Mouse (Mus musculus): ENCODE measurements around the gene Lrrc1. TPM values are rescaled to one million over a fixed set of nuclear protein-coding genes. Genes with fewer than 3 reads are reported as not detected.
"Not testable (repeated sequence)": the region's sequence is repeated elsewhere in the genome, so short reads cannot be mapped to it uniquely, and the experiment has no call there.

The Lrrc1 gene
- 10 to 100 TPM; 12.8 to 15.1 TPM for total RNA-seq (2021)
- long read RNA-seq, experiment 1, transcript Lrrc1-205 (14 exons, 3,121 nt): major isoform, 13 of 16 reads
- long read RNA-seq, experiment 1, partial matches to known transcripts: 1 of 16 reads
- long read RNA-seq, experiment 1, other reads (novel, unspliced or antisense): 2 of 16 reads
- long read RNA-seq, experiment 2, partial matches to known transcripts: 0 of 2 reads
- long read RNA-seq, experiment 2, other reads (novel, unspliced or antisense): 1 of 2 reads

DNA sequence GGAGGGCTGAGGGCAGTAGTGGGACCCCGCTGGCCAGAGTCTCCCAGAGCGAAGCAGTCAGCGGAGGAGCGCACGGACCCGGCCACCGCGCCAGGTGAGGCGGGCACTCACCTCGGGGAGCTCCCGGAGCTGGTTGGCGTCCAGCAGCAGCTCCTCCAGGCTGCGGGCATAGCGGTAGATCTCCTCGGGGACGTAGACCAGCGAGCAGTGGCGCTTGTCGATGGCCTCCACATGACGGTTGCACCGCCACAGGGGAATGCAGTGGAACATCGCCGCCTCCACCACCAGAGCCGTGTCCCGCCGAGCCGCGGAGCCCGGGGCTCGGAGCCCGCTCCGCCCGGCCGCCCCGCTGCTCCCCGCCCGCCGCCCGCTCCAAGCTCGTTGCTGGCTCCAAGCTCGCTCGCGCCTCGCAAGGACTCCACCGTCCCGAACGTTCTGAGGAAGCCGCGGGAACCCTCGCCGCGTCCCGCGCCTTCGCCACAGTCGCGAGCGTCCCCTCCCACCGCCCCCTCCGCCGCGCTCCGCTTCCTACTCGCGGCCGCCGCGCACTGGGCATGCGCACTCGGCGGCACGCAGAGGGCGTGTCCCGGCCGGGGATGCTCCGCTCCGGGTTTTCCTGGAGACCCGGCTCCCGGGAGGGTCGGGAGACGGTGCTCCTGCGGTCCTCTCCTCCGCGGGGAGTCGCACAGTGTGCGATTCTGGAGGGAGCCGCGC lies at the start of gene Lrrc1:
Gene Lrrc1 (minus strand): TSS at position 517 of the 714 bp plus-strand sequence.
- peak; percentile 91 to 93 for DNase-seq

DNA sequence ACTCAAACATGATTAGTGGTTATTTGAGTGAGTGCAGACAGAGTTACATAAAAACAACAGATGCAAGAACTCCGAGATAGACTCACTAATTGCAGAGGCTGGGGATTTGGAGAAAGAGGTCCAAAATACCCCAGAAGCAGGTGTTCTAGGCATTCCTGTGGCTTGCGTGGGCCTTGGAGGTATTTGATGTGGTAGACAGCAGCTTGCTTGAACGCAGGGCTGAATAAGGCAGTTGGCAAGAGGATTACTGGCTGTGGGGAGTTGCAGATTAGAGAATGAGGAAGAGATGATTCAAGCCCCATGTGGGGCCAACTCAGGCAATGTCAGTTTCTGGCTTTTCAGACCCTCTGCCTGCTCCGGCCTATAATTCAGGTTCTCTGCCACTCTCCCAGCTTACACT lies 47.8 kb upstream of the Lrrc1 start:
- DNase-seq: no peak

DNA sequence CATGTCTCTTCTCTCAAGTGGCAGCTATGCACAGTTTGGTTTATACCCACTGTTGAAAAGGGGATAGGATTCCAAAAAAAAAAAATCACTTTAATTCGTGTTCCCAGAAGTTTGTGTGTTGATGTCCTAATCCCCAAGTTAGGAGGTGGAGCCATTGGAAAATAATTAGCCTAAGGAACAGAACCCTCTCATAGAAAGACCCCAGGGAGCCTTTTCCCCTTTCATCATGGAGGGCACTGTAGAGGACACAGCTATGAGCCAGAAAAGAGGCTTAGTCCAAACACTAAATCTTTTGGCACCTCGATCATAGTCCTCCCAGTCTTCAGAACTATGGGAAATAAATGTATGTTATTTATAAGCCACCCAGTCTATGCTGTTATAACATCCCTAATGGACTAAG lies 44.8 kb upstream of the Lrrc1 start:
- no peak for DNase-seq

DNA sequence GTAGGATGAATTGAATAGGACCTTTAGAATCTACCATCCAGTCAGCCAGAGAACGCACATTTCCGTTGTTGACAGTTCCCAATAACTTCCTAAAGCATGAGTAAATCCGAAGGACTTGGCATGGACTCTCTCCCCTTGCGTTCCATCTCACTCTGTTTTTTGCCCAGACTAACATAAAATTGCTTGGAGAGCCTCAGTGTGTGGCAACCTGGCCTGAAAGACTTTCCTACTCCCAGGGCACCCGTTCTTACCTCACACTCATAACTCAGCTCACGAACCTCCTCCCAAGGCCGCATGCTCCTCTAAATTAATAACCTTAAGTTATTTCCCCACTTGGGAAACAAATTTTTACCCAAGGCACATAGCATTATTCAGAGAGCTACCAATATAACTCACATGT lies 42.9 kb upstream of the Lrrc1 start:
- no peak for DNase-seq

DNA sequence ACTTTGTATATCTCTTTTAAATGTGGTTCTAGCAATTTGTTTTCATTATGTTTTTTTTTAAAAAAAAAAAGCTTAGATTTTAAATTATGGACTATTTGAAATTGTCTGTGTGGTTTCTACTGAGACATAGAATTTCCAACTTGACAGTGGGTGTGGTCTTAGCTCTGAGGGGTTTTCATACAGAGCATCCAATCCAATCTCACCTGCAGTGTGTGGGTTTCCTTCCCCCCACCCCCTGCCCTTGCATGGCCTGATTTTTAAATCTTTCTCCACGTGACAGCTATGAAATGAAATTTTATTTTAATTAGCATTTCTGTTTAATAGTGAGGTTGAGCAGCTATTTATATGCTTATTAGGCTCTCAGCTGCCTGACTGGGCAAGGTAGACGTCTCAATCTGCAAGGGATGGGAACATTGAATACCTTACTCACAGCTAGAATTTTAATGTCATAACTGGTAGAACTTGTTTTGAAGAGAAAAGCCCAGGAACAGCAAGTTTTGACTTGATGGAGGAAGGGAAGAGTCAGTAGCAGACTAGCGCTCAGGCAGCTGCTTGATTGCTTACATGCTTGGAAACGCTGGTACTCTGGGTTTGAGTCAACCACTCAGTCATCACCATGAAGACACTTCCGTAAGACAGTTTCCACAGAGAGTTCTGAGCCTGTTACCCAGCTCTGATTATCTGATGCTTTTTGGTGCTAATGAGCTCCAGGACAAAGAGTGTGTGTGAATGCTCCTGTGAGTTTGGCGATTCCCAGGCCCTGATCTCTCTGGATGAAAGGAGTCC lies 42.3 kb upstream of the Lrrc1 start:
- no peak for DNase-seq

DNA sequence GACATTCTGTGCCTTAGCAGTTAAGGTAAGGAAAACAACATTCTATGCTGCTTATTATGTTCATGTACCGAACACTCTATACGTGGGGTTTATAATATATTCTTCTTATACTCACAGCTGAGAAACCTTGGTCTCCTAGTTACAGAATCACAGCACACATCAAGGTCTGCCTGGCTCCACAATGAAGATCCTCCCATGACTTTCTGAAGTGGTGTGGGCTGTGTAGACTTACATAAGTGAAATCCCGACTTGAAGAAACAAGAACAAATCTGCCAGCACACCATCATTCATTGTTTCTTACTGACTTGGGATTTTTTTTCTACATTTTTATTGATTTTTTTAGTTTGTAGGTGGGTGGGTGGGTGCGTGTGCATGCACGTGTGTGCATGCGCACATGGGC lies 40.1 kb upstream of the Lrrc1 start:
- DNase-seq: no peak

DNA sequence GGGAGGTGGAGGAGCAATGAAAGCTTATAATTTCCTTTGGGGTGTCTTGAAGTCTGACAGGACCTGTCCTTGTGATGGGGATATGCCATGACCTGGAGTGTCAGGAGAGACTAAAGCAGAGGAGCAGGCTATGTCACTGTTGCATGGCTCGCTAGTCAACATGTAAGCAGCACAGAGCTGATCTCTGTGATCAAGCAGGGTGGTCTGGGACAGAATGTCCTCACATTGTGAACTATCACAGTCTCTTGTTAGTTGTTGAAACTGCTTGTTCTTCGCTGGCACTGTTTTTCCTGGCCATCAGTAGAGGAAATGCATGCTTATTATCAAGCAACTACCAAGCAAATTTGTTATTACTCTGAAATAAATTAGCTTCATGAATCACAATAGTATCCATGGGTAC lies 38.6 kb upstream of the Lrrc1 start:
- DNase-seq: no peak

DNA sequence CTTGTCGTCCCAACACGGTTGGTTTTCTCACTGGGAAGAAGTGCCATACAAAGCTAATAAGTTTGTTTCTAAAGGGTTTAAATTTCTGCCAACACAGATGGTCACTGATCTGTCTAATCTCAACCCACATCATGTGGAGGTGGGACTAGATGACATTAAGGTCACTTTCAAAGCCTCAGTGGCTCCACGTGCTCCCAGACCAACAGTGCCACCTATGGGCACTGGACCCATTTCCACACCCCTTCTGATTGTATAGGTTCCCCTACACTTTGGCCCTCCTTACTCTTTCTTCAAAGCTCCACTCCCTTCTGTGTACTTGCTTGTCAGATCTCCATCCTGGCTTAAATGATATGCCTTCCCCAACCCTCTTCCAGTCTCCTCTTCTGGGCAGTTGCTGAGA lies 35.2 kb upstream of the Lrrc1 start:
- DNase-seq: peak in 1 of 2 experiments; percentile 29

DNA sequence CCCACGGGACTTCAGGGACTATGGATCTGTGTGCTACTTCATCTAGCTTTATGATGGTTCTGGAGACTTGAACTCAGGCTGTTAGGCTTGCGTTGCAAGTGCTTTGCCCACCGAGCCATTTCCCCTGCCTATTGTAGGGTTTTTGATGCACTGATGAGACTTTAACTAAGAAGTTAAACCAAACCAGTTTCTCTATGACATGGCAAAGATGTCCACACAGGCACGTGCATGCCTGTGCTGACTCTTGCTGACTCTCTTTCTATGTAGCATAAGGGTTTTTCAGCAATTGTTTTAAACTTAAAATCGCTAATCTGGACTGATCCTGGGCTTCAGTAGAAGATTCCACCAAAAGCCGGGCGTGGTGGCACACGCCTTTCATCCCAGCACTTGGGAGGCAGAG lies 33.3 kb upstream of the Lrrc1 start:
- DNase-seq: no peak

DNA sequence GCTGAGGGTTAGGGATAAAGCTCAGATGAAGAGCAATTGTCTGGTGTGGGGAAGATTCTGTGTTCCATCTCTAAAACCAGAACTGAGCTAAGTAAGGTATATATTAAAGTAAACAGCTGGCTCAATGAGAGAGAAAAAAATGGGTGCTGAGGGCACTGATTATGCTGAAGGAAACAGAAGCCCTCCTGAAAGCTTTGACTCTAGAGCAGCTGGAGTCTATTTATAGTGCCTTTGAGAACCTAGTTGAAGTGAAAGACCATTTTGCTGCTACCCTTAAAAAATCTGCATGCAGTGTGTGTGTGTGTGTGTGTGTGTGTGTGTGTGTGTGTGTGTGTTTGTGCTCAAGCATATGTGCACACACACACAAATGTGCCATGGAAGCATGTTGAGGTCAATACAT lies 32.7 kb upstream of the Lrrc1 start:
- no peak for DNase-seq

DNA sequence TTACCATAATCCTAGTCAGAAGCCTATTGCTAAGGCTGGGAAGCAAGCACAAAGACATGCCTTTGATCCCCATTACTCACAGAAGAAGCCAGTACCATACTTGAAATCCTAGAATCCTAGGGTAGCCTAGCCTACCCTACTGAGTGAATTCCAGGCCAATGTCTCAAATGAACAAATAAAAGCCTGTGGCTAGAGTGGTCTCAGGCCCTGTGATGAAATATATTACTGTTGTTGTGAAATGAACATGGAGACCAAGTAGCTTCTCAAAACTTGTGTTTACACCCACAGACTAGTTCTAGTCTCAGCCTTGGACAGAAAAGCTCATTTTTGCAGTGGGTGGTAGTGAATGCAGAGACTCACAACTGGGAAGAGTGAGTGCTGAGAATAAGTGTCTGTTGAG lies 31.6 kb upstream of the Lrrc1 start:
- DNase-seq: no peak

DNA sequence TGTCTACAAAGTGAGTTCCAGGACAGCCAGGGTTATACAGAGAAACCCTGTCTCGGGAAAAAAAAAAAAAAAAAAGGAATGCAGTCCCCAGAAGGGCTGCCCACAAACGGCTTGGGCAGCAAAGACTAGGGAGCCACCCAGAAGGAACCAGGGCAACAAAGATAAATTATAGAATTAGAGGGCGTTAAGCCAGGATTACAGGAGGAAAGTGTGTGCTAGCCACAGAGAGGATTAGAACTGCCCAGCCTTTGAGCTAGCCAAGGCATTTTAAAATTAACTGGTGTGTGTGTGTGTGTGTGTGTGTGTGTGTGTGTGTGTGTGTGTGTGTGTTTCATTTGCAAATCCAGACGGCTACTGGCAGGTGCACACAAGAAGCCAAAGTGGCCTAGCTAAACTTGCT lies 30.3 kb upstream of the Lrrc1 start:
- not testable (repeated sequence) for DNase-seq

DNA sequence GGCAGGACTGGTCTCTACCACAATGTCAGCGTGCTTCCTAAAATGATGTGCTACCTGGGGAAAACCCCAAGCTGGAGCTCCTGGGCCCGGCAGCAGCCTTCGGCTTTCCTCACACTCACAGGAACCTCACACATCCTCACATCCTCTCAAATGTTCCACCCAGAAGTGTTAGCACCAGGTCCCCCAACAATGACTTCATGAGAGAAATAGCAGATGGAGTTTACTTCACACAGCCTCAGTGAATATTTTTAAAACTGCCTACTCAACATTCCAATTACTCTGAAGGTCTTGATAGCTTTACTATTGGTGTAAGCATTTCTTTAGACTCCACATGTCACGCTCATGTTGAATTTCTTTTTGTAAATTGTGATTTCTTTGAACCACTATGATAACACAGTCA lies 27.2 kb upstream of the Lrrc1 start:
- DNase-seq: no peak

DNA sequence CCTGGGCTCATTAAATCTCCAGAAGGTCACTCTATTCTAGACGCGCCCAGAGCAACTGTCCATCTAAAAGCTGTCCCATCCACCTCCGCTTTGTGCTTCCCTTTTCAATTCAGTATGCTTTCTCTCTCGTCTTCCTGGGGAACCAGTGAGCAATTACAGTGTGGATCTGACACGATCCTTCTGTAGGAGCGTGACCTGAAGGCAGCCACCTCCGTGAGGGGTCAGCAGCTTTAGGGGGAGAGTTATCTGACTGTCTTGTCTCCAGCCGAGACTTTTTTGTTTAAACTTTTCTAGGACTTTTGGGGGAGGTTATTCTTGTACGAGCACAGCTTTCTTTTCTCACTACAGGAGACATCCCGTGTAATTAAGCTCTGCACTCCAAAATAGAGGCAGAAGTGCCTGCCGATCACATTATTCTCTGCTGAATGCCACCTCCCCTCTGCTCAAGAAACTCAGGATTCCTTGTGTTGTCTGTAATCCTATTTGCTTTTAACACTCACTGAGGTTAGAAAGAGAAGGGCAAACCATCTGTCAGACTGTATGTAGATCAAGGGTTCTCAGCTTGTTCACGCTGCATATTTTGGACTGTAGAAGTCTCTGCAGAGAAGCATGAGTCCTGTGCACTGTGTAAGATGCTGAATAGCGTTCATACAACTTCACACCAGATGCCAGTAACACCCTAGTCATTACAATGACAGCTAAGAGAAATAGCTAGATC lies 24.3 kb upstream of the Lrrc1 start:
- no peak for DNase-seq

DNA sequence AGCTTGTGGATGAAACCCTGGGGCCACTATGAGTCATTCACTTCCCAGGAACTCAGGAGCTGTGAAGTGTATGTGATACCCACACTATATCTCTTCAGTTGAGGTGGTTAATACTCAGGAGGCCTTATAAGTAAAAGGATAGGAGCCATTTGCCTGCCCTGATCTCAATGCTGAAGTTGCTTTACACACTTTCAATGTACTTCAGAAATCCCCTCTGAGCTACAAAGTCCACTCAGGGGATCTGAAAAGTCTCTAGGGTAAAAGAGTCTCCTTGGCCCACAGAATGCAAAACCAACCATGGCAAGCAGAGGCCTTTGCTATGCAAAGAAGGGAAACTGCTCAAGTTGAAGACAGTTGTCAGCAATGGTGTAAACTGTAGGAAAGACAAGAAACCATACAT lies 17.2 kb upstream of the Lrrc1 start:
- no peak for DNase-seq

DNA sequence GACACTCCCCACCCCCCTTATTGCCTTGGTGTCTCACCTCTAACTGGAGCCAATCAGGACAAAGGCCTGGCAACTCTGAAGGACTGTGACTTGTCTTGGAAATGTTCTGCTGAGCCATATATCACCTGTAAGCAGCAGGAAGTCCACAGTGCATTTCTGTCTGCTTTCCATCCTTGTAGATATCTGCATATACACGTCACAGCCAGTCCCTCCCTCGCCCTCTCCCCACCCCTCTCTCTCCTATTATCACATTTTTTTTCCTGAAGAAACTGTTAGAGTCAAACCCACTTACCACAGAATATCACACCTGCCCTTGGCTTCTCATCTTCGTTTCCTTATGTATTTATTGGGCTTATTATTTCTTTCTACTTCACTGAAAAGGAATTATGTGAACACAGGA lies 13.3 kb upstream of the Lrrc1 start:
- no peak for DNase-seq

DNA sequence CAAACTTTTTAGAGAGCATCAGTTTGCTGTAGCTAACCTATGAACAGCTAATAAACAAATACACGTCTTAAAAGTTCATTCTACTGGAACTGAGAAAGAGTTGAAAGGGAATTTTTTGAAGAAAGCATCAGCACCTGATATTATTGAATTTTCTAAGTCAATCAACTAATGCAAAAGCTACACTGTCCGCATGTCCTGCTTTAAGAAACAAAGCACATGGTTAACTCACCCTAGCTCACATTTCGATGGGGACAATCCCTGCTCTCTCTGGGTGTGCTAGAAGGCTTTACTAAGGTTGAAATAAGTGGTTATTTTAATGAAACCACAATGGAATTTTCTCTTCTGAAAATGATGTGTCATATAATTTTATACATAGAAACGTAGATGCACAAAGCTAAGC lies 12.5 kb upstream of the Lrrc1 start:
- DNase-seq: no peak

DNA sequence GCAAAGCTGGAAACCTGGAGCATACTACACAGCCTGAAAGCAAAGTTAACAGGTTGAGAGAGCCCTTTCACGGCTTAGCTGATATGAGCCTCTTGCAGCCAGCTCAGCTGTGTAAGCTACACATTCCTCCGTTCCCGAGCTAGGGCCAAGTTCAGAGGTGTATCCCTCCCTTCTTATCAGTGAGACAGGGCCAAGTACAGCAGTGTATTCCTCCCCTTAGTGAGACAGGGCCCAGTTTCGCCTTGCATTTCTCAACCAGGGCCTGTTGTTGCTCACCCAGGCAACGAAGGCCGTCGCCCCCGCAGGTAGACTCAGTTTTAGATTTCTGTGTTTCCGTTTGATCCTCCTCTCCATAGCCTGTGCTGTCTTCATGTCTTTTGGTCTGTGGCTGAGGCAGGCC lies 11.8 kb upstream of the Lrrc1 start:
- no peak for DNase-seq

DNA sequence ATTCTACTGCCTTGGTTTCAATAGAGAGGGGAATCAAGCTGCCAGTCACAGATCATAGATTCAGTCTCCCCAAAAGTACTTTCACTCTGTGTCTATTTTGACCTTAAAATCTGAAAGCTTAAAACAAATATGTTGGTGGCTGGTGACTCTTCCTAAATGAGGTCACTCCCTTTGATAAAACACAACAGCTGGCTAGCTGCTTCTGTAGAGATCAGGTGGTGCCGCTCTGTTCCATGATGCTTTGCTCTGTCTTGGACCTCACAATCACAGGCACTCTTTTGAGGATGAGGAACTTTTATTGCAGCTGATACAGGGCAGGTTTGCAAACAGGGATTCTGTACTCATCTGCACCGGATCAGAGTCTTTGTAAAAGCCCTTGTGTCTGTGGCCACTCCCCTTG lies 8.8 kb upstream of the Lrrc1 start:
- no peak for DNase-seq

DNA sequence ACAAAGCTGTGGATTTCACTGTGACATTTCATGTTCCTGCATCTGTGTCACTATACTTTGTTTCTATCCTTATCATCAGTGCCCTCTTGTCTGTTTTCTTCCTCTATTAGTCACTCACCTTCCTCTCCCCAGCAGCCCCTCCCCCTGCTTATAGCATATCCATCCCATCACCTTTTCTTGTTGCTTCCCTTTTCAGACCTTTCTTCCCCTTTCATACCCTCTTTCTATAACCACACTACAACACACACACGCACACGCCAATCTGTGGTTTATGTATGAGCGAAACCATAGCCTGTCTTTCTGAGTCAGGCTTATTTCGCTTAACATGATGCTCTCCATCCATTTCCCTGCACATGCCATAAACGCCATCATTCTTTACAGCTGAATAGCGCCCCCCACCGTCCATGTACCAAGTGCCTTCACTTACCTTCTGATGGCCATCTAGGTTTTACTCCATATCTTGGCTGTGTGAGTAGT lies 6.4 kb upstream of the Lrrc1 start:
- no peak for DNase-seq

DNA sequence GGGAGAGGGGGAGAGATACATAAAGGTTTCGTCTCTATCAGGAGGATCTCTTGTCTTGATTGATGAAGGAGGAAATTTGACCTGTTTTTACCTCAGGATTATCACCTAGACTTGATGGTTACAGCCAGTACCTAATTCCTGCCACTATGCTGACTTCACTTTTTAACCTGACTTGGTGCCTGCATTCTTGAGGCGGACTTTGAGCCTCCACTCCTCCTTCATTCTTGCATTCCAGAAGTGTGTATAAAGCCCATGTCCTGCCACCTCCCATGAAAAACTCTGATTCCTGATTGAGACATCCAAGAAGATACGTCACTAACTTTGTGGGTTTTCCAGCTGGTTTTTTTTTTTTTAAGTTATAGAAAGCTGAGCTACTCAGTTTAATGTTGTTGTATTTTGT lies 1.3 kb upstream of the Lrrc1 start:
- no peak for DNase-seq

DNA sequence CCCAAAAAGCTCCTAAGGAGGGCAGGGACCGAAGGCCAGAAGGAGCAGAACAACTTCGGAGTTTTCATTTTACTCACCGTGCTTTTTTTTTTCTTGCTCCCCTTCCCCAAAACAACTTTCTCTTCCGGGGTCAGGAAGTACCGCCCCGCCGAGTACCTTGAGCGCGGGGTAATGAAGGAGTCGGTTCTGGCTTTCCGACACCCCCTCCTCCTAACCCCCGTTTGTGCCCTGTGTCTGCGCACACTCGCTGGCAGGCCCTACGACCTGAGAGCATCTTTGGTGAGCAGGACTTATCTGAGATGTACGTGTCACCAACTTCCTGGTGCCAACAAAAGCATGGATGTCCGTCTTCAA lies 375 bp upstream of the Lrrc1 start:
- DNase-seq: no peak

Measured in adrenal gland, postnatal 36 days (tissue).